Mouse (Mus musculus) heart, embryonic 11.5 days (tissue): ENCODE data around the gene Galnt18. TPM values are rescaled to one million over a fixed set of nuclear protein-coding genes. Genes with fewer than 3 reads are reported as not detected.

ENCODE experiments used
- ATAC-seq: fragments of 200-750 bp; cut with Nextera tagmentation; replicated peaks from 2 replicates; pipeline ENCODE4 v1.8.0; 2017; ENCODE audit warnings: moderate library complexity; ENCODE audit not compliant: insufficient number of reproducible peaks, low FRiP score, low TSS enrichment
- H3K27ac ChIP-seq: fragments of 300-500 bp; sonication (generic); 2 replicates; pipeline ENCODE4 v1.5.1; 2014; ENCODE audit warnings: mild to moderate bottlenecking, low read depth, low read length
- H3K27me3 ChIP-seq: fragments of 300-500 bp; sonication (generic); 2 replicates; pipeline ENCODE4 v1.6.1; 2014; ENCODE audit warnings: mild to moderate bottlenecking, low read length, mixed read lengths; ENCODE audit not compliant: control insufficient read depth, insufficient read depth
- H3K36me3 ChIP-seq: fragments of 300-500 bp; sonication (generic); 2 replicates; pipeline ENCODE4 v1.6.1; 2014; ENCODE audit warnings: mild to moderate bottlenecking, low read length, moderate library complexity, mixed read lengths; ENCODE audit not compliant: control insufficient read depth, insufficient read depth
- H3K4me1 ChIP-seq: fragments of 300-500 bp; sonication (generic); 2 replicates; pipeline ENCODE4 v1.6.1; 2014; ENCODE audit warnings: low read length; ENCODE audit not compliant: control insufficient read depth, insufficient read depth
- H3K4me2 ChIP-seq: fragments of 300-500 bp; sonication (generic); 2 replicates; pipeline ENCODE4 v1.6.1; 2014; ENCODE audit warnings: mild to moderate bottlenecking, moderate library complexity
- H3K4me3 ChIP-seq: fragments of 300-500 bp; sonication (generic); 2 replicates; pipeline ENCODE4 v1.5.1; 2014; ENCODE audit warnings: low read depth, low read length
- H3K9ac ChIP-seq: fragments of 300-500 bp; sonication (generic); 2 replicates; pipeline ENCODE4 v1.6.1; 2014; ENCODE audit warnings: mild to moderate bottlenecking, low read depth, low read length, moderate library complexity
- H3K9me3 ChIP-seq: fragments of 300-500 bp; sonication (generic); replicated peaks from 2 replicates; pipeline ENCODE4 v1.6.1; 2016; ENCODE audit warnings: low read length; ENCODE audit not compliant: control insufficient read depth
- WGBS: fragments of 180-500 bp; shearing (Covaris S2); extraction: QIAGEN DNeasy Blood & Tissue Kit; methylation state at CpG from one replicate; pipeline ENCODE4 v1.1.7; 2014; ENCODE audit not compliant: insufficient replicate concordance; 5-methylcytosine and 5-hydroxymethylcytosine counted together
- polyA plus RNA-seq: library from polyadenylated mRNA; unstranded; fragments of >200 nt; fragmentation: Nextera tagmentation; extraction: Ambion mirVana; gene quantifications from 2 replicates; pipeline ENCODE4 v1.2.1, GENCODE M21; 2014

Gene Galnt18
- polyA plus RNA-seq, 1 experiment from 2014 or later: 6.6 TPM

DNA sequence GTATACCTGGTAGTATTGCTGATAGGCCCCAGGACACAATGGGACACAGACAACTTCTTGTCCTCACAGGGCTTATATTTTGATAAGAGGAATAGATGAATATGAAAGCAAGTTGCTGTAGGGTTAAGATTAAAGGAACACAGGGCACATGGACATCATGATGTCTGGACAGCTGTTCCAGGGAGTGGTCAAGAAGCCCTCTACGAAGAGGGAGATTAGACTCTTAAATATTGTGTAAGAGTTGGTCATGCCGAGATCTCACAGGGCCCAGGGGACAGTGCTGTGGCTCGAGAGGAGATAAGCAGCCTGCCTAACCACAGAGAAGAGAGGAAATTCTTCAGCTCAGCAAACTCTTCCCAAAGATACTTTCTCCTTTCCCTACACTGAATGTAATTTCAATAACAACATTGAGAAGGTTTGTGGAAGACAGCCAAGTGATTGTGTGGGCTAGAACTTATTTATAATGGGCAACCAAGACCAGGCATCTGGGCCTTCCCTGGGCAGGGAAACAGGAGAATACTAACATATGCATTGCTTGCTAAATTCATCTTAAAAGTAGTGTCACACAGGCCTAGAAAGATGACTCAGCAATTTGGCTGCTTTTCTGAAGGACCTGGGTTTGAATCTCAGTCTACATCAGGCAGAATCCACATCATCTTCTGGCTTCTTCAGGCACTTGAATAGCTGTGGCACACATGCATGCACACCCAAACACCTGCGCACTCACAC is 178.3 kb downstream of the Galnt18 start:
- Histone ChIP-seq H3K4me1 (no peaks in the 10 kb centered on the region), H3K9me3 (no peaks in the 10 kb centered on the region), H3K4me2 (no peak overlapping the region), H3K4me3 (no peak overlapping the region), H3K27ac (no peak overlapping the region), H3K9ac (no peak overlapping the region), H3K36me3 (no peaks in the 10 kb centered on the region), H3K27me3 (no peaks in the 10 kb centered on the region)
- WGBS: 52% methylated on average over 4 of the region's 4 CpGs
- ATAC-seq: no peak

- WGBS: 68% methylated on average over 6 of the region's 6 CpGs
- Histone ChIP-seq H3K36me3 (no peaks in the 10 kb centered on the region), H3K4me1 (no peaks in the 10 kb centered on the region), H3K4me2 (no peak overlapping the region), H3K27ac (no peak overlapping the region), H3K4me3 (no peak overlapping the region), H3K9me3 (no peaks in the 10 kb centered on the region), H3K9ac (no peak overlapping the region), H3K27me3 (no peaks in the 10 kb centered on the region)
- no peak for ATAC-seq
These were observed 179.0 kb downstream of the Galnt18 start for GRCm38 (mm10) chr7:111600756-111601155.

GRCm38 (mm10) chr7:111593680-111594079 is 186.1 kb downstream of the Galnt18 start:
- H3K4me1 ChIP-seq: peaks cover 5% of the 10 kb centered on the region
- H3K9me3 ChIP-seq: no peaks in the 10 kb centered on the region

DNA sequence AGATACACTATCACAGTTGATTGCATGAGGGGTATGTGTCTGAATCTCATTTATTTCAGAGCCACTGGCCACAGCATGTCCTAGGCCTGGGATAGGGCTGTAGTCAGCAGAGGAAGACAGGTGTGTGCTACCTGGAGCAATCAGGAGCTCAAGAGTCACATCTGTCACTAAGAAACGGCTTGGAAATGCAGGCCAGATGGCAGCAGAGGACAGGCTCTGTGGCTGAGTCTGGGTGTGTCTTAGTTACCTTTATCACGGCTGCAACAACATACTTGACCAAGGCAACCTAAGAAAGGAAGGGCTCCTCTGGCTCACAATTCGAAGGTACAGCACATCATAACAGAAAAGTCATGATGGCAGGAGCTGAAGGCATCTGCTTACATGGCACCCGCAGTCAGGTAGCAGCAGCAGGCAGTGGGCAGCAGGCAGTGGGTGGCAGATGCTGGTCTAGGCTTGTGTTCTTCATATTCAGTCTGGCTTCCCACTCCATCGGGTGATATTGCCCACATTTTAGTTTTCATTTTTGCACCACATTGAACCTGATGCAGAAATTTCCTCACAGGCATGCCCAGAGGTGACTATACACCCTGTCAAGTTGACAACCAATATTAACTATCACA is 190.2 kb downstream of the Galnt18 start:
- WGBS: 63% methylated on average over 5 of the region's 5 CpGs
- H3K27ac ChIP-seq: no peak overlapping the region
- H3K27me3 ChIP-seq: no peaks in the 10 kb centered on the region; the same call in 1 of the 2 replicates
- no peak overlapping the region for H3K4me2 ChIP-seq
- no peak overlapping the region for H3K9ac ChIP-seq
- H3K36me3 ChIP-seq: no peaks in the 10 kb centered on the region
- peaks cover 7% of the 10 kb centered on the region for H3K4me1 ChIP-seq
- H3K9me3 ChIP-seq: no peaks in the 10 kb centered on the region
- ATAC-seq: no peak
- no peak overlapping the region for H3K4me3 ChIP-seq

More at GRCm38 (mm10) chr7:111593680-111594079, 186.1 kb downstream of the Galnt18 start:
- Histone ChIP-seq H3K4me3 (no peak overlapping the region), H3K9ac (no peak overlapping the region), H3K36me3 (no peaks in the 10 kb centered on the region), H3K27me3 (no peaks in the 10 kb centered on the region), H3K27ac (no peak overlapping the region), H3K4me2 (no peak overlapping the region)
- WGBS: 76% methylated on average over 6 of the region's 6 CpGs
- ATAC-seq: no peak

DNA sequence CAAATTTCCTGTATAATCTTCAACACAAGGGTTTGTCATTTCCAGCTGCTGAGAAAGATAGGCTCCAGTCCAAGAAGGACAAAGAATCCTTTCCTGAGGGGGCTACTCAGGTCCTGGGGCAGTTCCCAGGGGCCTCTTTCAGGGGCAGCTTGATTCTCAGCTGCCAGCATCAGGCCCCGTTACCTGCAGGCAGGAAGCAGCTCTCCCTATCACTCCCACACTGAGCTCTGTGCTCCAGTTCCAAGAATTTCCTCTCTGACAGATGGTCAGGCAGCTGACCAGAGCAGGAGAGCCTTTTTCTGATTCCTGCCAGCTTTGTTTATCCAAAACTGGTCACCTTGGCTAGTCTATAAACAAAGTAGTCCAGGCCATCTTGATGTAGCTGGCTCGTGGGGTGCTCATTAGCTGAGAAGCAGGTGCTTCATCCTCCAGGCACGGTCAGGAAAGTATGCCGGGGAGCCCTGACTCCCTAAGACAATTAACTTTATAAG is 191.4 kb downstream of the Galnt18 start:
- Histone ChIP-seq H3K36me3 (no peaks in the 10 kb centered on the region), H3K4me2 (no peak overlapping the region), H3K27me3 (no peaks in the 10 kb centered on the region; the same call in 1 of the 2 replicates), H3K9me3 (no peaks in the 10 kb centered on the region), H3K4me1 (0 out of 2 replicates have a peak, but pooled peaks cover 2% of the 10 kb centered on the region), H3K9ac (no peak overlapping the region), H3K4me3 (no peak overlapping the region), H3K27ac (no peak overlapping the region)
- WGBS: 51% methylated on average over 4 of the region's 4 CpGs
- ATAC-seq: no peak

DNA sequence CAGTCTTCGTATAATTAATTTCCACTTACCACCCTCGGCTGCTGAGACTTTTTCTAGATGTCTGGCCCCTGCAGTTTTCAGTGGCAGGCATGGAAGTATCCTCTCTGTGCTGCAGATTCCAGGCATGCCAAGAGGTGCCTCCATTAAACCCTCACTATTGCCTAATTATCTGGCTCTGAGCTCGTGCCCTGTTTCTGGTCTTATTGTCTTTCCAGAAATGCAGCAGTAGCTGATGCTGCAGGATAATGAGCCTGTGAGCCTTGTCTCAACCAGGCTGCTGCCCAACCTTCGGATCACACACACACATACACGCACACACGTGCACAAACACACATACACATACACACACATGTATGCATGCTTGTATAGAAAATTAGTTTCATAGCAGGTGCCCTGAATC is 199.2 kb downstream of the Galnt18 start:
- no peak overlapping the region for H3K9ac ChIP-seq
- no peak overlapping the region for H3K4me3 ChIP-seq
- H3K4me1 ChIP-seq: no peaks in the 10 kb centered on the region
- no peak for ATAC-seq
- H3K27me3 ChIP-seq: no peaks in the 10 kb centered on the region
- no peak overlapping the region for H3K4me2 ChIP-seq
- no peak overlapping the region for H3K27ac ChIP-seq
- 76% methylated on average over 6 of the region's 6 CpGs for WGBS
- no peaks in the 10 kb centered on the region for H3K9me3 ChIP-seq
- no peaks in the 10 kb centered on the region for H3K36me3 ChIP-seq

DNA sequence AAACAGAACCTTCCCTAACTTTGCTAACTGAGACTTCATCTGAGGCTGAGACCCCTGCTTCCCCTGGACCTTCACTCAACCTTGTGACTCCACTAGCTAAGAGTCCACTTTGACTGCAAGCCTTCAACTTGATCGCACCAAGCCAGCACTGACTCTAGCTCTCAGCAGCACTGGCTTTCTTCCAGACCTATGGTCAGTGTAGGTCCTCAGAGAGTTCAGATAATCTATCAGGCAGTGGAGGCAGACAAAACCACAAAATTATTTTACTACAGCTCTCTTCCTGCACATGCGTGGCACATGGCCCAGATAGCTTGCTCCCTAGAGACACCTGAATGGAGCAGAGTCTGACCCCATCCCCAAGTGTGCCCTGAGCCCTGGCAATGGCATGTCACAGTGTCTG is 204.7 kb downstream of the Galnt18 start:
- Histone ChIP-seq H3K36me3 (no peaks in the 10 kb centered on the region), H3K9ac (no peak overlapping the region), H3K4me3 (no peak overlapping the region), H3K4me2 (no peak overlapping the region), H3K4me1 (no peaks in the 10 kb centered on the region; the same call in 1 of the 2 replicates), H3K27ac (no peak overlapping the region), H3K27me3 (no peaks in the 10 kb centered on the region), H3K9me3 (no peaks in the 10 kb centered on the region)
- 48% methylated on average over 2 of the region's 2 CpGs for WGBS
- no peak for ATAC-seq

DNA sequence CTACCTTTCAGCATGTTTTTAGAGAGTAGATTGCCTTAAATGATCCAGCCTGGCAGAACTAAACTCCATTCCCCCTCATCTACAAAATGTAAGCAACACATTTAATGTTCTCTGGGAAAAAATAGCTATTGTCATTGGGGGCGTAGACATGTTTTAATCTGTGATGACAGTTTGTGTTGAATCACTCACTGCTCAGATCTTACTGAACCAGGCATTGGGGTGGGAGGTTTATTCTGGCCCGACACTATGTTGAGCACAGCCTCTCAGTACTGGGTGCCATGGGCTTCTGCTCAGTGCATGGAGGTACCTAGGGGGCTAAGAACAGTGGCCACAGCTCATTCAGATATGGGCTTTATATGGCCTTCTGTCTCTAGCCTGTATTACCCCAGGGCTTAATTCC is 207.4 kb downstream of the Galnt18 start:
- no peaks in the 10 kb centered on the region; the same call in 1 of the 2 replicates for H3K4me1 ChIP-seq
- 82% methylated on average over 2 of the region's 2 CpGs for WGBS
- H3K4me3 ChIP-seq: no peak overlapping the region
- no peaks in the 10 kb centered on the region for H3K36me3 ChIP-seq
- H3K9ac ChIP-seq: no peak overlapping the region
- ATAC-seq: no peak
- H3K27ac ChIP-seq: no peak overlapping the region
- no peaks in the 10 kb centered on the region for H3K27me3 ChIP-seq
- no peaks in the 10 kb centered on the region for H3K9me3 ChIP-seq
- H3K4me2 ChIP-seq: no peak overlapping the region
